Mouse (Mus musculus): Measurements from ENCODE around the gene Gm42957.
"Not testable (repeated sequence)": the region's sequence is repeated elsewhere in the genome, so short reads cannot be mapped to it uniquely, and the experiment has no call there.

Gm42957 gene

DNA sequence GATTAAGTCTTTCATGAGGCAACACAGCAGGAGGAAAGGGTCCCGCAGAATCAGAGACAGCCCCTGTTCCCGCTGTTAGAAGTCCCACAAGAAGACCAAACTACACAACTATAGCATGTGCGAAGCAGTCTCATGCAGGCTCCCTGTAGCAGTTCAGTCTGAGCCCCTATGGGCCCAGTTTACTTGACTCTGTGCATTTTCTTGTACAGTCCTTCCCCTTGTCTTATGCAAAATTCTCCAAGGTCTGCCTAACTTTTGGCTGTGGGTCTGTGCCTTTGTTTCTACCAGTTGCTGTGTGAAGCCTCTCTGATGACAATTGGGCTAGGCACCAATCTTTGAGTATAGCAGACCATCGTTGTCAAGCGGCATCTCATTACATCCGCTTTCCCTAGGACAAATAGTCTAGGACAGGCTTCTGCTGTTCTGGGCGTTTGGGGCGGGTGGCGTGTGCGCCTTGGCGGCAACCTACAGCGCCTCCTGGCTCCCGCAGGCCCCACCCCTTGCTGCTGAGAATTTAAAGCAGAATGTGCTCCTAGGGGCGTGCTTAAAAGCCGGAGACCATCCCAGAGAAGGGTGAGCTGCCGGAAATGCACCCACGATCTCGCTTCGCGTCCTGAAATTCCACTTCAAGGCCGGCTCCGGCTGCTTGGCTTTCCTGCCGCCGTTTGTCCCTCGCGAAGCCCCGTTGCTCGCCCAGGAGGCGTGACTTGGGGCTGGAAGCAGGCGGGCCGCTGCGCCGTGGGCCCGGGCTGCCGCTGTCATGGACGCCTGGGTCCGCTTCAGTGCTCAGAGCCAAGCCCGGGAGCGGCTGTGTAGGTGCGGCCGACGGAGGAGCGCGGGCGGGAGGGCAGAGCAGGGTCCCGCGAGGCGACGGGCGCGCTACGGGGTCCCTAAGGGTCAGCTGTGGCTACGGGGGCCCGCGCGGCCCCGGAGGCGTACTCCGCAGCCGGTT lies at the start of gene Gm42957, which contains the start of gene Pex11b:
Gene Gm42957 (plus strand): TSS at position 547 of the 952 bp plus-strand sequence.
Gene Pex11b (plus strand): TSS at position 449 of the 952 bp plus-strand sequence.
- DNase-seq (ENCODE audit: low read depth in 2 of 2, low spot score in 2 of 2), result peak; percentile 75 to 78

- DNase-seq (ENCODE audit: low read depth in 2 of 2, low spot score in 2 of 2), result no peak
These were observed 44.6 kb upstream of the Gm42957 start for GRCm38 (mm10) chr3:96590657-96591056.

DNA sequence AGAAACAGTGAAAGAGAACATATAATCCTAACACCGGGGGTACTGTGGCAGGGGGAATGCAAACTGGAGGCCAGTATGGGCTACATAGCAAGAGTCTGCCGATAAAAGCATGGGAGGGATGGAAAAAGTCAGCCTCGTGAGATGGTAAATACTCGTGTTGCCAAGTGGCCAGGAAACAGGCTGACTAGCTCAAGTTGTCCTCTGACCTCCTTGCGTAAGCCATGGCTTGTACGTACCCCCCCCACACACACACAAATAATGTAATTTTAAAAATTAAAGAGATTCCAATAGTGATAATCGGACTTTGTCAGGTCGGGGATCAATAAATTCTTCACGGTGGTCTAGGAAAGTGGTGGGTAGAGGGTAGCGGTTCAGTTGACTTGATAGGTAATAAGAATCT lies 41.9 kb upstream of the Gm42957 start:
- DNase-seq (ENCODE audit: low read depth in 2 of 2, low spot score in 2 of 2), result no peak

DNA sequence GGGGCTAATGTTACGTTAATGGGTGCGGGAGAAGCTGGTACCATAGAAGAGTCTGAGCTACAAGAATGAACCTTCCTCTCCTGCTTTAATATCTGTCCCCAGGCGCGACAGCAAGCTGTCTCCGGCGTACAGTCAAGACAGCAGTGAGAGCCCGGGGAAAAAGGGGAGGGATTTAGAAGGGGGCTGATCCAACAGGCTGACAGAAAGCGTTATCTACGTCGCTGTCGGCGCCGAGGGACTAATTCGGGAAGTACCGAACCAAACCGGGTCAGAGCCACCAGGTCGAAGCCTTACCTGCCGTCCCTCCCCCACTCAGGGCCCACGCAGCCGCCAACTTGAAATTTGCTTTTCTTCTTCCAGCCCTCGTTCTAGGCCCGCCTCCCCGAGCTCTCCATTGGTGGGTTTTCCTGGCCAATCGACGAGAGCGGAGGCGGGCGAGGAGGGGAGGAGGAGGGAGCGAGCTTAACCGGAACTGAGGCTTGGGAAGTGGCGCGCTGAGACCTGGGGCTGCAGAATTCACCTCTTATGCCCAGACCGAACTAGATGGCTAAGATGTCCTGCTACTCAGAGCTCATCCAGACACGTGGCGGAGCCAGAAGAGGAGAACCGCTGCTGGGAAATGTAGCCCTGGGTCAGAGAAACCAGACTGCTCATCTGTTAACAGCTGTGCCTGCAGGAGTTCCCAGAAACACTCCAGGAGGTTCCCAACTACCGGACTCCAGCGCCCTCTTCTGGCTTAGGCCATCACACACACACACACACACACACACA lies 41.3 kb upstream of the Gm42957 start, which contains the start of gene Polr3gl:
Gene Polr3gl (minus strand): TSS at position 392 of the 771 bp plus-strand sequence.
- DNase-seq (ENCODE audit: low read depth in 2 of 2, low spot score in 2 of 2), result peak; percentile 82 to 93

GRCm38 (mm10) chr3:96594851-96595250 lies 40.4 kb upstream of the Gm42957 start:
- DNase-seq (ENCODE audit: low read depth in 2 of 2, low spot score in 2 of 2), result no peak

GRCm38 (mm10) chr3:96595661-96596060 lies 39.6 kb upstream of the Gm42957 start:
- no peak for DNase-seq (ENCODE audit: low read depth in 2 of 2, low spot score in 2 of 2)

DNA sequence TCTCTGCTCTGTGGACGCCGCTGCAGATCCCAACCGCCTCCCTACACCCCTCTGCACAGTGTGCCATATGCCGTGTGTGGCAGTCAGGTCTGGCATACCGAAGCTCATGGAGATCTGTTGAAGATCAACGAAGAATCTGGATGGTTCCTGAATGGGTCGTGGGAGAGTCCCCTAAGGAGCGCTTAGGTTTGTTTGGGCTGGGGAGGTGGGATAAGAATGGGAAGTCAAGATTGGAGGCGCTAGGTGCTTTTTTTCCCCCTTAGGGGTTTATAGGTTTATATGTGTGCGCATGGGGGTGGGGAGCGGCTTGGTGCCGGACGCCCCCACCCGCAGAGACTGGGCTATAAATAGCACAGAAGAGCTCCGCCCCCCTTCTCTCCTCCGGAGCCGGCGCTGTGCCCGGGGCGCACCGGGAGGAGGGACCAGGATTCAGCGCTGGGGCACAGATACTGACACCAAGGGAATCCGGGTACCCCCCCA lies 39.0 kb upstream of the Gm42957 start, which contains the start of gene Ankrd34a:
Gene Ankrd34a (plus strand): TSS at position 409 of the 480 bp plus-strand sequence.
- no peak for DNase-seq (ENCODE audit: low read depth in 2 of 2, low spot score in 2 of 2)

DNA sequence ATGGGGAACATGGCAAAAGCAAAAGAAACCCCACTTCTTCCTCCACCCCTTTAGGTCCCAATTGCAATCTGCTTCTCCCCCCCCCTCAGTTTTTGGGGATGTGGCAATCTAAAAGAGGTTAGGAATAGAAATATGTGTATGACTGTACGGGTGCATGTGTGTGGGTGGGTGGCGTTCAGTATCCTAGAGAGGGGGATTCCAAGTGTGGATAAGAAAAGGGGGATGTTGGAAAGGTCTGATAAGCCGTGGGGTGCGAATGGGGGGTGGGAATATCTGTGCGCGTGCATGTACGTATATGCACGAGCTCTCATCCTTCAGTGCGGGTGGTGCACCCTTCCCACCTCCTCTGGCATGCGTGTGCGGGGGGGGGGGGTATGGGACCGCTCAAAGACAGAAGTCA lies 38.4 kb upstream of the Gm42957 start:
- DNase-seq (ENCODE audit: low read depth in 2 of 2, low spot score in 2 of 2), result no peak

DNA sequence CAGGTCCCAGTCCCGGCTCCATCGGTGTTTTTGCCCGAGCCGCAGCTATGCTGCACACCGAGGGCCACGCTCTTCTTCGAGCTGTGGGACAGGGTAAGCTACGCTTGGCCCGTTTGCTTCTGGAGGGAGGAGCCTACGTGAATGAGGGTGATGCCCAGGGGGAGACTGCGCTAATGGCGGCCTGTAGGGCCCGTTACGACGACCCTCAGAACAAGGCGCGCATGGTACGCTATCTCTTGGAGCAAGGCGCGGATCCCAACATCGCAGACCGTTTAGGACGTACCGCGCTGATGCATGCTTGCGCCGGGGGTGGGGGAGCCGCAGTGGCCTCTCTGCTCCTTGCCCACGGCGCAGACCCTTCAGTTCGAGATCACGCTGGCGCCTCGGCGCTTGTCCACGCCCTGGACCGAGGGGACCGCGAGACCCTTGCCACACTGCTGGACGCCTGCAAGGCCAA lies 37.8 kb upstream of the Gm42957 start:
- DNase-seq (ENCODE audit: low read depth in 2 of 2, low spot score in 2 of 2), result no peak

DNA sequence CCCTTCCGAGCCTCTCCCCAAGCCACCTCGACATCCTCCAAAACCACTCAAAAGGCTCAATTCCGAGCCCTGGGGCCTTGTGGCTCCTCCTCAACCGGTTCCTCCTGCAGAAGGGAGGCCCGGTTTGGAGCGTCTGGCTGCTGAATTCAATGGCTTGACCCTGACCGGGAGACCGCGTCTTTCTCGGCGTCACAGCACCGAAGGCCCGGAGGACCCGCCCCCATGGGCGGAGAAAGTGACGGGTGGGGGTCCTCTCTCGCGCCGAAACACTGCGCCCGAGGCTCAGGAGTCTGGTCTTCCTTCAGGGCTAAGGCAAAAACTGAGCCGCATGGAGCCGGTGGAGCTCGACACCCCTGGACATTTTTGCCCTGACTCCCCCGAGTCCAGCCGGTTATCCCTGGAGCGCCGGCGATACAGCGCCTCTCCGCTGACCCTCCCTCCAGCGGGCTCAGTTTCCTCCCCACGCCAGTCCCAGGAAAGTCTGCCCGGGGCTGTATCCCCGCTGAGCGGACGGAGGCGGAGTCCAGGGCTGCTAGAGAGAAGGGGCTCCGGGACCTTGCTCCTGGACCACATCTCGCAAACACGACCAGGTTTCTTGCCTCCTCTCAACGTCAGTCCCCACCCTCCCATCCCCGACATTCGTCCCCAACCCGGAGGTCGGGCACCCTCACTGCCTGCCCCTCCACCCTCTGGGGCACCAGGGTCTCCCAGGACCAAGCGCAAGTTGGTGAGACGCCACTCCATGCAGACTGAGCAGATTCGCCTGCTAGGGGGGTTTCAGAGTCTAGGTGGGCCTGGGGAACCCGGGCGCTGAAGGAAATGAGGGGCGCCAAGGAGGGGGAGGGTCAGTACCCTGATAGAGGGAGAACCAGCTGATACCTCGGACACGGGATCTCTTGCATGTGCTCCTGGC lies 36.9 kb upstream of the Gm42957 start:
- DNase-seq (ENCODE audit: low read depth in 2 of 2, low spot score in 2 of 2), result no peak

DNA sequence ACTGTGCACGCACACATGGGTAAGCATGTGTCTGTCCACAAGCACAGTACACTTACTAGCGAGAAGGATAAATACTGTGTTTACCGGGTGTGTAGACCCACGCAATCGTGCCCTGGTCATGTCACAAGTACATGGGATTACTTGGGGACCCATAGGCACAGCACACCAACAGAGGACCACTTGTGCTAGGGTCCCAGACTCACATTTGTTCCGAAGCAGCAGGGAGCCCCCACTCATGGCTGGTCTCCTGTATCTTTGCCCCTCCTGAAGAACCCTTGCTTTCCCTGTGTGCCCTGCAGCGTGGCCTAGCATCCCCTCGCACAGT lies 36.2 kb upstream of the Gm42957 start:
- DNase-seq (ENCODE audit: low read depth in 2 of 2, low spot score in 2 of 2), result no peak

- DNase-seq (ENCODE audit: low read depth in 2 of 2, low spot score in 2 of 2), result no peak
These were observed 35.9 kb upstream of the Gm42957 start for GRCm38 (mm10) chr3:96599411-96599810.

DNA sequence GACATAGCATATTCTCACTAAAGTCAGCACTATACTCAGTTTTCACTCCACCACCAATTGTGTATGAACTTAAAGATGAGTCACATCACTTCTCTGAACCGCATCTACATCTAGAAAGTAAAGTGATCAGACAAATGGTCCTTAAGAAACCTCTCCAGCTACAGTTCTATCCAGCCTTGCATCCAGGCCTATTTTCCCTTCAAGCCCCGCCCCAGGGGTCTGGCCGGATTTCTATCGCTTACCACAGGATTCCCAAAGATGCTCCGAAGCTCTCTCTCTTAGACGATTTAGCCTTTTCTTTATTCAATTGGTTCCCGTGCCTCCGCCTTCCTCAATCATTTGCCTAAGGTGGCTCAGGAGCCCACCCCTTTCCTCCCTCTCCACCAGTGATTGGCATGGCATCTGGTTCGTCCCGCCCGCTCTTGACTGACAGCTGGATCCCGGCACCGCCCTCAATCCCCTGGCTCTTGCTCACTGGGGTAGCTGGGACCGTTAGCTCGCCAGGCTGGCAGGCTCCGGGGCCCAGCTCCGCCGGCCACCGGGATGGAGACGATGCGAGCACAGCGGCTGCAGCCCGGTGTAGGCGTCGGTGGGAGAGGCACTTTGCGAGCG lies 34.5 kb upstream of the Gm42957 start, which contains the start of gene Lix1l:
Gene Lix1l (plus strand): TSS at position 511 of the 612 bp plus-strand sequence.
- DNase-seq (ENCODE audit: low read depth in 2 of 2, low spot score in 2 of 2), result peak; percentile 67 to 74

DNA sequence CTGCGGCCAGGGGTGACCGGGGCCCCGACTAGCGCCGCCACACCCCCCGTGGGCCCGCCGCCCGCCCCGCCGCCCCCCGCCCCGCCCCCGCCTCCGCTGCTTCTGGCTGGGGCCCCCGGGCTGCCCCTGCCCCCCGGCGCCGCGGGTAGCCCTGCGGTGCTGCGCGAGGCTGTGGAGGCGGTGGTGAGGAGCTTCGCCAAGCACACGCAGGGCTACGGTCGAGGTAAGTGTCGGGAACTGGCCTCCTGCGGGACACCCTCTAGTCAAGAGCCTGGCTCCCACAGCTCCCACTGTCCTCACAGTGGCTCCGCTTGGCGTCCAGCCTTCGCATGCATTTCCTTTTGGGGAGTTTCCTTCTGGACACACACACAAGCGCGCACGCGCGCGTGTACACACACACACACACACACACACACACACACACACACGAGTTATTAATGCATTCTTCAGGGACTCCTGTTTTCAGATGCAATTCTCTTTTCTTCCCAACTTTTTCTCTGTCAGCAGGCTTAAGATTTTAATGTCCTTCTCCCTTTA lies 34.0 kb upstream of the Gm42957 start:
- DNase-seq (ENCODE audit: low read depth in 2 of 2, low spot score in 2 of 2), result no peak

DNA sequence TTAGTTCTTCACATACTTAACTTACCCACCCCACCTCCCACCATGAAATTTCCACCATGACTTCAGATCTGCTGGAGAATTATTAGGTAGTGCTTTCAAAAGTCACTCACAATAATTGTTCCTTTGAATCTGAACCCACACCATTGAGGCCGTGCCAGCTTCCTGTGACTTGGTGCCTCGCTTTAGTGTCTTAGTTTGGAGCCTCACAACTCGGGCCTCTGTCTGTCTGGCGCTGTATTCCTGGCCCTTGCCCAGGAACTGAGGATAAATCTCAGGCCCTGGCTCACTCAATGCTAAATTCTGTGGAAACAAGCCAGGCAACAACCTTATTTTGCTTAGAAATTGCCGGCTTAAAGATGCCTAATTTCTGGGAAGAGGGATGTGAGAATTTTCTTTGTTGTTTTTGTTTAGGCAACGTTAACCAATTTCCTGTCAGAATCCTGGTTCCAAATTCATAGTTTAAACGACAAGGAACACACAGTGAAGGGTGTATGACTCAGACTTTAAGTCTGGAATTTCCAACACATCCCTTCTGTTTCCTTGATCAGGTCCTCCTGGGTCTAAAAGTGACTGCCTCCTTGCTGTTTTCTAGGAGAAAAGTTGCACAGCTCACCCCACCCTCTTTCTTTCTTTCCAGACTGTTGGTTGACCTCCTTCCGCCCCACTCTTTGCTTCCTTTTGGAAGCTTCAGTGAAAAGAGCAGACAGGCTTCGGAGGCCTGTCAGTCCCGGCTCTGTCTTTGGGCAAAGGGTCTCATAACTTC lies 33.2 kb upstream of the Gm42957 start:
- DNase-seq (ENCODE audit: low read depth in 2 of 2, low spot score in 2 of 2), result no peak

DNA sequence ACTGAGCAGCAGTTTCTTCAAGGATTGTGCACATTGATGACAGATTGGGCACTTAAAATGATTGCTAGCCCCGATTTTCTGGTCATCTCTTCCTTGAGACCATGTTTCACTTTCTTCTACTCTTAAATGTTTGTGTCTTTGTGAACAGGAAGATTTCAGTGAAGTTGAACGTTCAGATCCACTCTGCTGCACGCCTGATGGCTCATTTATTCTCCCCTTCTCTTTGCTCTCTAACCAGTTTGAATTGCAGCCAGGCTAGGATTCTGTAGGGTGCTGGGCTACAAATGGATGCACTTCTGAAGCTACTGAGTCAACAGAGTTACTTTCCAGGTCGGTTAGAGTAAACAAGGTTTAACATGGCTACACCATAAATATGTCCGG lies 32.6 kb upstream of the Gm42957 start:
- DNase-seq (ENCODE audit: low read depth in 2 of 2, low spot score in 2 of 2), result no peak

GRCm38 (mm10) chr3:96603311-96603710 lies 32.0 kb upstream of the Gm42957 start:
- DNase-seq (ENCODE audit: low read depth in 2 of 2, low spot score in 2 of 2), result no peak

- not testable (repeated sequence) for DNase-seq (ENCODE audit: low read depth in 2 of 2, low spot score in 2 of 2)
These were observed 29.3 kb upstream of the Gm42957 start for GRCm38 (mm10) chr3:96606007-96606406.

- DNase-seq (ENCODE audit: low read depth in 2 of 2, low spot score in 2 of 2), result no peak
These were observed 28.7 kb upstream of the Gm42957 start for GRCm38 (mm10) chr3:96606618-96607017.
